Mouse (Mus musculus) embryonic facial prominence, embryonic 11.5 days (tissue): ENCODE data around the gene Draxin. TPM values are rescaled to one million over a fixed set of nuclear protein-coding genes. Genes with fewer than 3 reads are reported as not detected.

ENCODE experiments used
- ATAC-seq: fragments of 200-750 bp; cut with Nextera tagmentation; replicated peaks from 2 replicates; pipeline ENCODE4 v1.8.0; 2017; ENCODE audit warnings: low read depth; ENCODE audit not compliant: insufficient number of reproducible peaks, low FRiP score, low TSS enrichment
- DNase-seq: peaks from one replicate; pipeline ENCODE4 v3.0.0-alpha.2; 2015; ENCODE audit warnings: low spot score
- H3K27ac ChIP-seq: fragments of 300-500 bp; sonication (generic); replicated peaks from 2 replicates; pipeline ENCODE4 v1.5.1; 2014; ENCODE audit warnings: mild to moderate bottlenecking, low read depth, low read length, control low read depth
- H3K27me3 ChIP-seq: fragments of 300-500 bp; sonication (generic); 2 replicates; pipeline ENCODE4 v1.6.1; 2014; ENCODE audit warnings: mild to moderate bottlenecking, low read length, moderate library complexity, mixed read lengths; ENCODE audit not compliant: control insufficient read depth, insufficient read depth
- H3K36me3 ChIP-seq: fragments of 300-500 bp; sonication (generic); replicated peaks from 2 replicates; pipeline ENCODE4 v1.6.1; 2014; ENCODE audit warnings: low read depth, mild to moderate bottlenecking, low read length, moderate library complexity, mixed read lengths; ENCODE audit not compliant: control insufficient read depth, insufficient read depth
- H3K4me1 ChIP-seq: fragments of 300-500 bp; sonication (generic); 2 replicates; pipeline ENCODE4 v1.6.1; 2014; ENCODE audit warnings: low read length, mixed read lengths; ENCODE audit not compliant: control insufficient read depth, insufficient read depth
- H3K4me2 ChIP-seq: fragments of 300-500 bp; sonication (generic); 2 replicates; pipeline ENCODE4 v1.6.1; 2014; ENCODE audit warnings: low read depth, mild to moderate bottlenecking, control low read depth, low read length, moderate library complexity
- H3K4me3 ChIP-seq: fragments of 300-500 bp; sonication (generic); 2 replicates; pipeline ENCODE4 v1.5.1; 2014; ENCODE audit warnings: low read depth, low read length, control low read depth
- H3K9ac ChIP-seq: fragments of 300-500 bp; sonication (generic); replicated peaks from 2 replicates; pipeline ENCODE4 v1.6.1; 2014; ENCODE audit warnings: mild to moderate bottlenecking, control low read depth, low read length
- H3K9me3 ChIP-seq: fragments of 300-500 bp; sonication (generic); replicated peaks from 2 replicates; pipeline ENCODE4 v1.6.1; 2016; ENCODE audit warnings: mild to moderate bottlenecking, low read length, inconsistent platforms, mixed read lengths; ENCODE audit not compliant: control insufficient read depth
- WGBS: fragments of 180-500 bp; shearing (Covaris S2); extraction: QIAGEN DNeasy Blood & Tissue Kit; methylation state at CpG from one replicate; pipeline ENCODE4 v1.1.7; 2014; 5-methylcytosine and 5-hydroxymethylcytosine counted together
- polyA plus RNA-seq: library from polyadenylated mRNA; unstranded; fragments of >200 nt; fragmentation: Nextera tagmentation; extraction: Ambion mirVana; gene quantifications from 2 replicates; pipeline ENCODE4 v1.2.1, GENCODE M21; 2014

The Draxin gene
- polyA plus RNA-seq, 1 experiment from 2014 or later = 1.2 TPM

DNA sequence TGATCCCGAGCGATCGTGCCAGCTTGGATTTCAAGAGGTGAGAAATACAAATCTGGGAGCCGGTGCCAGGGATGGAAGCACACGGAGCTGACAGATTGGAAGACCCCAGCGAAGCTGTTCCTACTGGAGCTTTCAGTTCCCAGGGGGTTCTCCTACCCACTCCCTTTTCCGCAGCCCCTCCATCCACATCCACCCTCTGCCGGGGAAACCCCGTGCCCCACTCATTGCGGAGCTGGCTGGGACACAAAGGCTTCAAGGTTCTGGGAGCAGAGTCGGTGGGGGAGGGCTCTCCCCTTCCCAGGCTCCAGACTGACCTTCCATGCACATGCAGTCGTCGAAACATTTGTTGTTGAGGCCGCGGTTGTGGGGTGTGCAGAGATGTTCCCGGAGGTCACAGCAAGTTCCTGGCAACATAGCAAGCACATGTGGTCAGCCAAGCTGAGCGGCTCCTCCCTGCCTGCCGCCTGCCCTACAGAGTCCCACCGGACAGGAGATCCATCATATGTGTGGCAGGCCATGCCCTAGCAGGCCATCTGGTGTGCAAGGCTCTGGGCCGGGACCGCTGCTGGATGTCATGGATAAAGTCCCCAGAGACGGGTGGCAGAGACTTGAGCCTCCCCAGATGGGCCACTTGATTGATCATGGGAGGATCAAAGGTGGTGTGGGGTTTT is 22.7 kb downstream of the Draxin start:
- no peak for DNase-seq
- no peak overlapping the region for H3K4me3 ChIP-seq

DNA sequence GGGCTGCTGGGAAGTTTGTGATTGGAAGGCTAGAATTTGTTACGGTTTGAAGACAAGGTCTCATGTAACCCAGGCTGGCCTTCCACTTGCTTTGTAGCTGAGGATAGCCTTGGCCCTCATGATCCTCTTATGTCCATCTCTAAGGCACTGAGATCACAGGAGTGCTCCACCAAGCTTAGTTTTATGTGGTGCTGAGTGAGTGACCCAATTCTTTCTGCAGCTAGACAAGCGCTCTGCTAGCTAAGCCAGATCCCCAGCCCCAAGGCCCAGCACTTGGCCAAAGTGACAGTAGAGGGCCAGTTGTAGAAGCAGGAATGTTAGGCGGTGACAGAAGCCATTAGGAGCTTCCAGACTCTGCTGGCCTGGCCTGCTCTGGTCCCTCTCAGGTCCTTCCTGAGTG is 26.4 kb downstream of the Draxin start:
- Histone ChIP-seq H3K9ac (no peak overlapping the region), H3K4me3 (no peak overlapping the region), H3K9me3 (no peaks in the 10 kb centered on the region), H3K4me2 (no peak overlapping the region), H3K27me3 (no peaks in the 10 kb centered on the region), H3K27ac (no peak overlapping the region), H3K36me3 (no peaks in the 10 kb centered on the region), H3K4me1 (no peaks in the 10 kb centered on the region)
- DNase-seq (no peak), ATAC-seq (no peak)
- WGBS = 85% methylated on average over 3 of the region's 3 CpGs

More for the DNA sequence above, 22.7 kb downstream of the Draxin start:
- H3K36me3 ChIP-seq = no peaks in the 10 kb centered on the region
- no peaks in the 10 kb centered on the region for H3K9me3 ChIP-seq
- ATAC-seq = peak; percentile 66
- H3K27ac ChIP-seq = no peak overlapping the region
- no peak overlapping the region for H3K9ac ChIP-seq
- H3K4me2 ChIP-seq = no peak overlapping the region
- H3K27me3 ChIP-seq = no peaks in the 10 kb centered on the region
- no peaks in the 10 kb centered on the region for H3K4me1 ChIP-seq
- 66% methylated on average over 22 of the region's 22 CpGs for WGBS

GRCm38 (mm10) chr4:148101801-148102527 is 28.5 kb downstream of the Draxin start:
- H3K9ac ChIP-seq = peak overlapping the region; percentile 44; the same call in 1 of the 2 replicates
- peak overlapping the region; percentile 52 for H3K4me2 ChIP-seq
- ATAC-seq = peak; percentile 77
- H3K36me3 ChIP-seq = no peaks in the 10 kb centered on the region
- 14% methylated on average over 29 of the region's 29 CpGs for WGBS
- H3K4me1 ChIP-seq = no peaks in the 10 kb centered on the region
- peak; percentile 74 for DNase-seq
- H3K27me3 ChIP-seq = no peaks in the 10 kb centered on the region
- no peaks in the 10 kb centered on the region for H3K9me3 ChIP-seq
- H3K27ac ChIP-seq = no peak overlapping the region
- H3K4me3 ChIP-seq = peak overlapping the region; percentile 15; the same call in 1 of the 2 replicates

DNA sequence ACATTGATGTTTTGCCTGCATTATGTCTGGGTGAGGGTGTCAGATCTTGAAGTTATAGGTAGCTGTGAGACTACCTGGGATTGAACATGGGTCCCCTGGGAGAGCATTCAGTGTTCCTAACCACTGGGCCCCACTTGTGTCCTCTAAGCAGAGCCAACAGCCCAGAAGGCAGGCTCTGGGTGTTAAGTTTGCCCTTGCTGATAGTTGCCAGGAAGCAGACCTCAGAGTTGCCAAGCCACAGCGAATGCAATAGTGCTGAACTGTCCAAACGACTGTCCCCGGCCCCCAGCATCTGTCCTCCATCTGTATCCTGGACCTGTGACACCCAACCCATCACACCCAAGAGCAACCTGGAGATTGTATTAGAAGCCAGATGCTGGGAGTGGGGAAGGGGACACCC is 31.8 kb downstream of the Draxin start:
- Histone ChIP-seq H3K4me3 (no peak overlapping the region), H3K4me1 (no peaks in the 10 kb centered on the region), H3K27ac (no peak overlapping the region), H3K9ac (no peak overlapping the region), H3K4me2 (no peak overlapping the region), H3K9me3 (no peaks in the 10 kb centered on the region), H3K36me3 (no peaks in the 10 kb centered on the region), H3K27me3 (no peaks in the 10 kb centered on the region)
- ATAC-seq (no peak), DNase-seq (no peak)
- 83% methylated on average over 3 of the region's 3 CpGs for WGBS

DNA sequence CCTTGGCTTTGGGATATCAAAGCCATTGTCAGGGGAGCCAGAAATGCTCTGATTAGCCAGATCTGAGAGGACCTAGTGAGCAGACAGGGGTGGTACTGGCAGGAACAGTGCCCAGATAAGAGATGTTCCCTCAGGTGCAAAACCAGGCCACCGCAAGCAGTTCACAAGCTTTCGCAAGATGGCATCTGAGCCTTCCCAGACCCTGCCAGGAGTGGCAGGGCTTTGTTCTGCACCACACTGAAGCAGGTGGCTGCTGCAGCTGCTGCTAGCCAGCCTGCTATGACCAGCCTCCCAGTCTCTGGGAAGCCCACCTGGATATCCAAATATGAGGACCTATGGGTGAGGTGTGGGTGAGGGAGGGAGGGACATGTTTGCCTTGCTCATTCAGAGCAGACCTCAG is 32.6 kb downstream of the Draxin start:
- no peaks in the 10 kb centered on the region for H3K27me3 ChIP-seq
- H3K9ac ChIP-seq = no peak overlapping the region
- WGBS = 91% methylated on average over 2 of the region's 2 CpGs
- ATAC-seq (no peak), DNase-seq (no peak)
- H3K27ac ChIP-seq = no peak overlapping the region
- no peak overlapping the region for H3K4me2 ChIP-seq
- H3K4me1 ChIP-seq = no peaks in the 10 kb centered on the region
- no peaks in the 10 kb centered on the region for H3K36me3 ChIP-seq
- no peak overlapping the region for H3K4me3 ChIP-seq
- no peaks in the 10 kb centered on the region for H3K9me3 ChIP-seq

DNA sequence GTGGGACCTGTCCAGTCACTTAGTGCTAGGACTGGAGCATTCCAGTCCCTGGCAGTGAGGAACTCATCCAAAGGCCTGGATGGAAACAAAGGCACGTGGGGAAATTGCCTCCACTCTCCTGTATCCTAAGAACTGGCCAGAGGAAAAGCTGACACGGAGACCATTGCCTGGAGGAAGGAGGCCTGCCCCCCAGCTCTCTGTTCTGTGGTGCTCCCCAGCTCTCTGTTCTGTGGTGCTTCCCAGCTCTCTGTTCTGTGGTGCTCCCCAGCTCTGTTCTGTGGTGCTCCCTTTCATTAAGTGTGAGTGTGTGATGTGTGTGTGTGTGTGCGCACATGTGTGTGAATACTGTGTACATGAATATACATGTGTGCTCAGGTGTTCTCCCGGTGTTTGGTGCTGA is 35.4 kb downstream of the Draxin start:
- WGBS = 77% methylated on average over 4 of the region's 4 CpGs

DNA sequence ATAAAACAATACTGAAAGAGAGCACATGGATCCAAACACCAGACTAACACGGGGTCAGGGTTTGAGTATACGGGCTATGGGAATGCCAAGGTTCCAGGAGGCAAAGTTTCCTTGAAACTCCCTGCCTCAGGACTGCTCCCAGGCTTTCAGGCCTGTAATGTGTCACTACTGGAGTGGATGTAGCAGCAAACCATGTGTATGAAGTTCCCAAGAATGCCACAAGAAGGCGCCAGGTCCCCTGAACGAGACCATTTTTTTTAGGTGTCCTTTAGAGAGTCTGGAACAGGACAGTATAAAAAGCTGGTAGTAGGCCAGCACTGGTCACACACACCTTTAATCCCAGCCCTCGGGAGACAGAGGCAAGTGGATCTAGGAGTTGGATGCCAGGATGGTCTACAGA is 36.3 kb downstream of the Draxin start:
- DNase-seq = no peak
- H3K27ac ChIP-seq = no peak overlapping the region
- ATAC-seq = no peak
- no peaks in the 10 kb centered on the region for H3K36me3 ChIP-seq
- no peak overlapping the region for H3K4me3 ChIP-seq
- H3K4me1 ChIP-seq = no peaks in the 10 kb centered on the region
- no peak overlapping the region for H3K4me2 ChIP-seq
- 83% methylated on average over 5 of the region's 5 CpGs for WGBS
- no peaks in the 10 kb centered on the region for H3K9me3 ChIP-seq
- H3K27me3 ChIP-seq = no peaks in the 10 kb centered on the region
- H3K9ac ChIP-seq = no peak overlapping the region

More for the DNA sequence above, 35.4 kb downstream of the Draxin start:
- H3K27me3 ChIP-seq = no peaks in the 10 kb centered on the region
- no peak overlapping the region for H3K27ac ChIP-seq
- no peak overlapping the region for H3K4me2 ChIP-seq
- DNase-seq = no peak
- no peaks in the 10 kb centered on the region for H3K36me3 ChIP-seq
- no peaks in the 10 kb centered on the region for H3K4me1 ChIP-seq
- no peaks in the 10 kb centered on the region for H3K9me3 ChIP-seq
- no peak overlapping the region for H3K9ac ChIP-seq
- H3K4me3 ChIP-seq = no peak overlapping the region
- ATAC-seq = no peak

DNA sequence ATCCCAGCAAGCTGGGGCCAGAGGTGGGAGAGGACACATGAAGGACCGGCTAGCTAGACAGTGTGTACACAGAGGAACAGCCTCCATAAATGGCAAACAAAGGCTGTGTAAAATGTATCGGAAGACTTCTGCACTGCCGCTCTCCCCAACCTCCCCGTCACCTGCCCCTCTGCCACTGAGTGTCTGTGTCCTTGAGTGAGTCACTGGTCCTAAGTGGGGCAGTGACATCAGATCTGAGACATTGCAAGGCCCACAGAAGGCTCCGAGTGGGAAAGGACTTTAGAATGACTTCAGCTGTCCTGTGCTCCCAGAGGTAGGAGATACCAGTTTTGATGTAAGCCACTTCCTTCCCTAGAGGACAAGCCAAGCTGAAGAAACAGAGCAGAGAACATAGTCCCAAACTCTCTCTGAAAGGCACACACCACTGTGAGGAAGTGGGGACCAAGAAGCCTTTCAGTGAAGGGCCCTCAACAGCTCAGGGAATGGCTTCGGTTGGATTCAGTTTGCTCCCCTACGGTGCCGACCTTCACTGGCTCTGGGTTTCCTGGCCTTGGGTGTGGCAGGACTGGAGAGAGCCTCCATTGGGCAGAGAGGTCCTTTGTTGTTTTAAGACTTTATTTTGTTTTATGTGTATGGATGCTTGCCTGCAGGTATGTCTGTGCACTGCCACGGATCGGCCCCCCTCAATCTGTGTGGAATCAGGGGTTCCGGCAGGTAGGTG is 37.8 kb downstream of the Draxin start:
- whole genome bisulfite sequencing = 89% methylated on average over 11 of the region's 11 CpGs
- Histone ChIP-seq H3K9ac (no peak overlapping the region), H3K4me2 (no peak overlapping the region)

More for the DNA sequence above, 37.8 kb downstream of the Draxin start:
- Histone ChIP-seq H3K4me1 (no peaks in the 10 kb centered on the region), H3K27ac (no peak overlapping the region), H3K9me3 (no peaks in the 10 kb centered on the region), H3K36me3 (no peaks in the 10 kb centered on the region), H3K4me3 (no peak overlapping the region), H3K27me3 (no peaks in the 10 kb centered on the region)
- DNase-seq (no peak), ATAC-seq (no peak)
